Mouse (Mus musculus) limb, embryonic 14.5 days (tissue): ENCODE measurements around the gene Pde6h. TPM values are rescaled to one million over a fixed set of nuclear protein-coding genes. Genes with fewer than 3 reads are reported as not detected.
"Not testable (repeated sequence)": the region's sequence is repeated elsewhere in the genome, so short reads cannot be mapped to it uniquely, and the experiment has no call there.

ENCODE experiments used
- ATAC-seq: fragments of 200-750 bp; cut with Nextera tagmentation; 2 replicates; pipeline ENCODE4 v1.8.0; 2017; ENCODE audit warnings: low read depth, moderate number of reproducible peaks, moderate TSS enrichment; ENCODE audit not compliant: low FRiP score
- DNase-seq: peaks from one replicate; pipeline ENCODE4 v3.0.0-alpha.2; 2015; ENCODE audit warnings: low spot score
- H3K27ac ChIP-seq: fragments of 300-500 bp; sonication (generic); replicated peaks from 2 replicates; pipeline ENCODE4 v1.5.1; 2014; ENCODE audit warnings: low read depth, mild to moderate bottlenecking, low read length, moderate library complexity, mixed read lengths
- H3K27me3 ChIP-seq: fragments of 300-500 bp; sonication (generic); 2 replicates; pipeline ENCODE4 v1.6.1; 2014; ENCODE audit warnings: low read length, mixed read lengths; ENCODE audit not compliant: control insufficient read depth, insufficient read depth
- H3K36me3 ChIP-seq: fragments of 300-500 bp; sonication (generic); 2 replicates; pipeline ENCODE4 v1.6.1; 2014; ENCODE audit warnings: mild to moderate bottlenecking, low read length, moderate library complexity, mixed read lengths; ENCODE audit not compliant: control insufficient read depth, insufficient read depth
- H3K4me1 ChIP-seq: fragments of 300-500 bp; sonication (generic); 2 replicates; pipeline ENCODE4 v1.6.1; 2014; ENCODE audit warnings: antibody characterized with exemption, low read length, mixed read lengths; ENCODE audit not compliant: control insufficient read depth, insufficient read depth
- H3K4me2 ChIP-seq: fragments of 300-500 bp; sonication (generic); replicated peaks from 2 replicates; pipeline ENCODE4 v1.6.1; 2014; ENCODE audit warnings: low read depth, mild to moderate bottlenecking, low read length, moderate library complexity; ENCODE audit not compliant: severe bottlenecking
- H3K4me3 ChIP-seq: fragments of 300-500 bp; sonication (generic); replicated peaks from 2 replicates; pipeline ENCODE4 v1.5.1; 2014; ENCODE audit warnings: low read length
- H3K9ac ChIP-seq: fragments of 300-500 bp; sonication (generic); 2 replicates; pipeline ENCODE4 v1.6.1; 2014; ENCODE audit warnings: mild to moderate bottlenecking, low read depth, low read length, moderate library complexity; ENCODE audit not compliant: severe bottlenecking
- H3K9me3 ChIP-seq: fragments of 300-500 bp; sonication (generic); 2 replicates; pipeline ENCODE4 v1.6.1; 2016; ENCODE audit warnings: low read length; ENCODE audit not compliant: control insufficient read depth
- POLR2A ChIP-seq: fragments of 200-500 bp; IDR thresholded peaks from 2 replicates; pipeline ENCODE4 v1.8.0; 2012; ENCODE audit warnings: inconsistent platforms, mild to moderate bottlenecking, moderate library complexity, borderline replicate concordance; ENCODE audit not compliant: insufficient read depth, insufficient read length; ENCODE audit errors: extremely low read depth
- WGBS: fragments of 180-500 bp; shearing (Covaris S2); extraction: QIAGEN DNeasy Blood & Tissue Kit; methylation state at CpG from one replicate; pipeline ENCODE4 v1.1.7; 2014; 5-methylcytosine and 5-hydroxymethylcytosine counted together
- polyA plus RNA-seq, 2 experiments: library from polyadenylated mRNA; depleted of rRNA in 1 of 2; stranded (reverse) in 1 of 2; unstranded in 1 of 2; fragments of >200 nt; fragmentation: Nextera tagmentation in 1 of 2; extraction: Ambion mirVana in 1 of 2; gene quantifications; 2 replicates each; pipeline versions ENCODE4 v1.2.1 to v1.2.3; 2012 to 2014

Pde6h gene
- polyA plus RNA-seq, 2 experiments, result 0.20 to 0.23 TPM

DNA sequence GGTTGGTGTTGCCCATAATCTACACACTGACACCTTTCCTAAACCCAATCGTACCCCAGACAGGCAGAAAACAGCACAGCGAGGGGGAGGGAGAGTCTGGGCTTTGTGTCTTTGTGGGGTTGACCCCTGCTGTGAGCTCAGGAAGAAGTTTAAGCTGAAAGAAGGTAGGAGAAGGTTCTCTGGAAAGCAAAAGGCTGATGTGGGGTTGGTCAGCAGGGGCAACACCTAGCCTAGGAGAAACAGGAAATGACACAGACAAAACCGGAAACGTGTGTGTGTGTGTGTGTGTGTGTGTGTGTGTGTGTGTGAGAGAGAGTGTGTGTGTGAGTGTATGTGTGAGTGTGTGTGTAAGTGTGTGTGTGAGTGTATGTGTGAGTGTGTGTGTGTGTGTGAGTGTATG is 43.8 kb downstream of the Pde6h start:
- no peak overlapping the region for H3K27ac ChIP-seq
- ATAC-seq, result no peak

DNA sequence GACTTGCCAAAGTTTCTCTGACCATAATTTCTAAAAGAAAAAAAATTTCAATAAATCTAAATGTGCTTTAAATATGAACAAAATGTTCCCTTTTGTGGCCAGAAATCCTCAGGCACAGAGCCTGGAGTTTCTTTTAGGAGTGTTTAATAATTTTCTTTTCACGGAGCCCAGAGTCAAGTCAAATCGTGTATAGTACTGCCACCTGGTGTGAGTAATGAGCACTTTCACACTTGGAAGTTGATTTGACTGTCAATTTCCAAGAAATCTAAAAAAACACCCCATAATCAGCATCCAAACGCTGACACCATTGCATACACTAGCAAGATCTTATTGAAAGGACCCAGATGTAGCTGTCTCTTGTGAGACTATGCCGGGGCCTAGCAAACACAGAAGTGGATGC is 45.2 kb downstream of the Pde6h start:
- not testable (repeated sequence) for H3K4me3 ChIP-seq, H3K36me3 ChIP-seq, H3K9ac ChIP-seq, H3K4me2 ChIP-seq, H3K27me3 ChIP-seq, H3K4me1 ChIP-seq, H3K9me3 ChIP-seq
- DNase-seq, result peak; percentile 57
- H3K27ac ChIP-seq, result peak overlapping the region; percentile 67; the same call in 1 of the 2 replicates
- 16% methylated on average over 3 of the region's 4 CpGs for WGBS
- peak; percentile 81 for ATAC-seq

More for the DNA sequence above, 43.8 kb downstream of the Pde6h start:
- no peak for TF ChIP-seq POLR2A
- no peaks in the 10 kb centered on the region for H3K9me3 ChIP-seq
- H3K9ac ChIP-seq, result no peak overlapping the region
- peaks cover 3% of the 10 kb centered on the region; the same call in 1 of the 2 replicates for H3K4me1 ChIP-seq
- H3K4me3 ChIP-seq, result no peak overlapping the region
- H3K27me3 ChIP-seq, result no peaks in the 10 kb centered on the region
- no peak for DNase-seq
- whole genome bisulfite sequencing, result 64% methylated on average over 4 of the region's 4 CpGs
- no peak overlapping the region for H3K4me2 ChIP-seq
- H3K36me3 ChIP-seq, result no peaks in the 10 kb centered on the region

DNA sequence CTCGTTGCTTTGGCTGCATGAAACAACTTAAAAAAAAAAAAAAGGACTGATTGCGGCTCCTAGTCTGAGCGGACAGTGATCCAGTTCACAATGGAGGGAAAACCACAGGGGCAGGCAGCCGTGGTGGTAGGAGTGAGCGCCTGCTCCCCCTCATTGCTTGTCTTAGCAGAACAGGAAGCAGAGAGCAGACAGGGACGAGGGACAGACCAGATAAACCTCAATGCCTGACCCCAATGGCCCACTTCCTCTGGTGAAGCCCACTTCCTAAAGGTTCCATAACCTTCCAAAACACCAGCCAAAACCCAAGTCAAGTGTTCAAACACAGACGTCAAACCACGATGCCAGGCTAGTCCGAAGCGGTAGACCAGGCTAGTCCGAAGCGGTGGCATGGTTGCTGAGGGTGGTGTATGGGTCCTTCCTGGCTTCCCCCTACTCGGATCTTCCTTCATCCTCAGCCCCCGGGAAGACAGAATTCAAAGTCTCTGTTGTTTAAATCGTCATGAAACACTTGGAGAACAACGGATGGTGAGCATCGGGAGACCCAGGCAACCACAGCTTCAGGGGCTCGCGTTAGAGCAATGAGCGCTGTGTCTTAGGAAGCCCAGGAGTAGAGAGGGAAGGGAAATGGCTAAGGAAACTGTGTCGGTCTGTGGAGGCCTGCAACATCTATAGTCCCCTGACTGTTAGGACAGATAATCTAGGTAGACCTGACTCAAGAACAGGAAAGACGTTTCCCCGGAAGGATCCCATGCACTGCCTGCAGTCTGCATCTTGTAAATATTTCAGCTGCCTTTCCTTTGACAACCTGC is 55.8 kb downstream of the Pde6h start:
- H3K4me1 ChIP-seq, result 0 out of 2 replicates have a peak, but pooled peaks cover 2% of the 10 kb centered on the region
- no peak overlapping the region for H3K4me2 ChIP-seq
- WGBS, result 83% methylated on average over 23 of the region's 23 CpGs
- H3K27me3 ChIP-seq, result no peaks in the 10 kb centered on the region
- H3K36me3 ChIP-seq, result no peaks in the 10 kb centered on the region
- H3K4me3 ChIP-seq, result no peak overlapping the region
- DNase-seq, result no peak
- H3K9me3 ChIP-seq, result no peaks in the 10 kb centered on the region
- no peak for ATAC-seq
- TF ChIP-seq POLR2A, result no peak
- H3K9ac ChIP-seq, result no peak overlapping the region
- no peak overlapping the region for H3K27ac ChIP-seq

DNA sequence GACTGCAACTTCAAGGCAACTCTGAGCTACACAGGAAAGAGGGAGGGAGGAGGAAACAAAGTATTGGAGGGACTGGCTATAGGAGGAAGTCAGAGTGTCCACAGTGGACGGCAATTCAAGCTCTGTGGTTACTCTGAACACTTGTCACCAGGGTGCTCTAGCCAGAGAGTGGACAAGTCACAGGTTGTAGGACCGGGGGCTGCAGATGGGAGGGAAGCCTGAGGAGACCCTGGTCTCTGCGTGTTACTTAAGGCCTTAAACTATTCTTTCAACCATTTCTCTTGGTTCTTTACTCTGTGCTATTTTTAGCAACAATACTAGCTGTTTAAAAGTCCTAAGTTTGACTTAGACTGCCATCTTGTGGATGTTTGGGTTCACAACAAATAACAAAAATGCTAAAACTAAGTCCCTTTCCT is 56.7 kb downstream of the Pde6h start:
- TF ChIP-seq POLR2A, result no peak
- Histone ChIP-seq H3K36me3 (no peaks in the 10 kb centered on the region), H3K9ac (no peak overlapping the region), H3K27ac (no peak overlapping the region; the same call in 1 of the 2 replicates), H3K4me2 (0 out of 2 replicates have a peak overlapping the region, but pooled peaks have one; percentile 5), H3K27me3 (no peaks in the 10 kb centered on the region), H3K9me3 (no peaks in the 10 kb centered on the region), H3K4me1 (peaks cover 5% of the 10 kb centered on the region; the same call in 1 of the 2 replicates), H3K4me3 (no peak overlapping the region)
- DNase-seq, result peak; percentile 82
- WGBS, result 33% methylated on average over 3 of the region's 3 CpGs
- ATAC-seq, result peak; percentile 77; the same call in 1 of the 2 replicates

DNA sequence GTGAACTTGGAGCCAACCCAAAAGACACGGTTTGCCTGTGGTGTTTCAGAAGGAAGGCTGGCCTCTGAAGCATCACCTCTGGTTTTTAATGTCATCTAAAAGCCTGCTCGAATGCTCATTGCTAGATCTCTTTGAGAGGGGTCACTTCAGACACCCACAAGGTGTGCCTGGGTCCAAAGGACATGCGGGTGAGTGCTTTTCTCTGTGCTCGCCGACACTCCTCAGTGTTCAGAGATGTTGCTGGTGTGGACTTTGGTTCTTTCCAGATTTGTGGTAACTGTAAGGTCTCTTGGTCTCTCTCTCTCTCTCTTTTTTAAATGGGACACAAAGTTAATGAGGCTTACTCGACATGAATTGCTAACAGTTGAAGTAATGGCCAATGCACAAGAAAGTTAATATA is 58.9 kb downstream of the Pde6h start:
- Histone ChIP-seq H3K4me3 (no peak overlapping the region), H3K27ac (no peak overlapping the region), H3K9ac (no peak overlapping the region), H3K9me3 (no peaks in the 10 kb centered on the region), H3K27me3 (no peaks in the 10 kb centered on the region), H3K4me1 (peaks cover 10% of the 10 kb centered on the region; the same call in 1 of the 2 replicates), H3K4me2 (no peak overlapping the region), H3K36me3 (no peaks in the 10 kb centered on the region)
- WGBS, result 85% methylated on average over 6 of the region's 6 CpGs
- ATAC-seq (no peak), DNase-seq (no peak)
- TF ChIP-seq POLR2A, result no peak
